Mouse (Mus musculus): Measurements from ENCODE around the gene Mid1.
"Not testable (repeated sequence)": the region's sequence is repeated elsewhere in the genome, so short reads cannot be mapped to it uniquely, and the experiment has no call there.

Gene Mid1

DNA sequence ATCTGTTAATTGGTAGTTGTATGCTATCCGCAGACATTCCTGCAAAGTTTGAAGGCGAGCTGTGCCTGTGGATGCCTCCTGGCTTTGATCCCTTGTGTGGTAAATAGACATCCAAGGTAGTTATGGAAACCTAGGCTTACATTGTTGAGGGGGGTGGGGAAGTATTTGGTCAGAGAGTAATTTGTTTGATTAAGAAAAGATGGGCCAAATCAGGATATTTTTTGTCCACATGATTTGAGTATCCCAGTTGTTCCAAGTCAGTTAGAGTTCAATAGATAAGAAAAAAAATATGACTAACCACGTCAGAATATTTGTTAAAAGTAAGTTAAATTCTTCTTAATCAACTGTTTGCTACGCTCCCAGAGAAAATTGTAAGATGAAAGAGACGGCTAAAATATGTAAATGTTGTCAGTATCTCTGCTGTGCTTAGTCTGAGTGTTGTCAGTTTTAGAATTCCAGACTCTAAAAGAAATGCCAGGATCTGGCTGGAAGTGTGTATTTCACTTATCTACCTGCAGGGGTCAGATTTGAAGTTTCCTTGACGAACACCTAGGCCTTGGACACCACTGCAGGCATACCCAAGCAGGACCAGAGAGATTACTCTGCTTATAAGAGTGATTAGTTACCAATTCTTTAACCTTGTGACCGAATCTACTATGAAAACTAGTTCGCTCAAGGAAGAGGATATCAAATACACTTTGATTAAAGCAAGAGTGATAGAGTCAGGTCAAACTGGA, 198.7 kb downstream of the Mid1 start:
- DNase-seq (ENCODE audit: low spot score in 2 of 2): no peak

- no peak for DNase-seq (ENCODE audit: low spot score in 2 of 2)
These were observed 205.5 kb downstream of the Mid1 start for GRCm38 (mm10) chrX:169890541-169890940.

DNA sequence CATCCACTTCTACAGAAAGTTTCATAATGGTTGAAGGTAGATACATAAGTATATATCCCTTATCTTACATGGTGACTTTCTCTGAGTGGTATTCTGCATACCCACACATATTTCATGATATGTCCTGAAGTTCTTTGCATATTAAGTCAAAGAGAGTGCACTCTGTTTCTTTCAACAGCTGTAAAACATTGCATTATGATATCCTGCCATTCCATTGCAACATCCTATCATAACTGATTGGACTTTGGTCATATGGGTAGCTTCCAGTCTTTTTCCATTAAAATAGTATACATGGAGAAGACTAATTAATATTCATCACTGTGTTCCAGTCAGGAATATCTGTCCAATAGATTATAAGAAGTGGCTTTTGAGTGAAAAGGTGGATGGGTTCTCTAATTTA, 207.1 kb downstream of the Mid1 start:
- no peak for DNase-seq (ENCODE audit: low spot score in 2 of 2)

- DNase-seq (ENCODE audit: low spot score in 2 of 2): no peak
These were observed 207.6 kb downstream of the Mid1 start for GRCm38 (mm10) chrX:169892631-169893030.

GRCm38 (mm10) chrX:169899227-169899950, 214.4 kb downstream of the Mid1 start:
- DNase-seq (ENCODE audit: low spot score in 2 of 2): no peak

DNA sequence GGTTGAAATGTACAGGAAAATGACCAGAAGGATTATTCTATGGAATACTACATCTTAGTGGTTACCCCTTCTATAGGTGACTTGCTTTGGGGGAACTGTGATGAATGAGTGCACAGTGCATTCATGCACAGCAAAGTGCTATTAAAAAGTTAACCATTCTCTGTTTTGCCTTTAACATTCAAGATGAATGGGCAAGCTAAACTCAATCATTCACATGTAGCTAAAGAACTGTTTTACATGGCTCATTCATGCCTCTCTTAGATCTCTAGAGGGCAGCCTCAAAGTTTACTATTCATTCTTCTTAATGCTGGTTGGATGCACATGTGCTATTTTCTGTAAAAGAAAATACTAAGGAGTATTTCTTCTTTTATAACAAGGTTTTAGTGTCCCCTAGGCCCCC, 217.9 kb downstream of the Mid1 start:
- DNase-seq (ENCODE audit: low spot score in 2 of 2): no peak

GRCm38 (mm10) chrX:169903656-169904055, 218.7 kb downstream of the Mid1 start:
- no peak for DNase-seq (ENCODE audit: low spot score in 2 of 2)

- DNase-seq (ENCODE audit: low spot score in 2 of 2): no peak
These were observed 221.1 kb downstream of the Mid1 start for GRCm38 (mm10) chrX:169906054-169906508.

DNA sequence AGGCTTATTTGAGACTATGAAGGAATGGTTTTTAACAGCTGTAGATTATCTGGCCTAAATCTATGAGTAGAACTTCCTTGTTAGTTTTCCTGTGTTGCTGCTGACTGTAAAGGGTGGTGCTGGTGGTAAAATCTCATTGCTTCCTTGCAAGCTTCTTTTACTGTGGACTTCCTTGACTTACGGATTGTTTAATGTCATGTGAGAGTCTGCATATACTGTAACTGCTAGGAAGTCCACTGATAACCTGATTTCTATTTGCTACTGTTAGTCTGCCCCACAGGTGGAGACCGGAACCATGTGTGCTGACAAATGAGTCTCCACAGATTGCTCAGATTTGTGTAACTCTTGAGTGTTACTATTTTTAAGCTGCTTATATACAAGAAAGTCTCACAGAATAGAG, 224.9 kb downstream of the Mid1 start:
- DNase-seq (ENCODE audit: low spot score in 2 of 2): no peak

- DNase-seq (ENCODE audit: low spot score in 2 of 2): no peak
These were observed 230.7 kb downstream of the Mid1 start for GRCm38 (mm10) chrX:169915738-169916137.

GRCm38 (mm10) chrX:169922541-169922940, 237.5 kb downstream of the Mid1 start:
- no peak for DNase-seq (ENCODE audit: low spot score in 2 of 2)

- no peak for DNase-seq (ENCODE audit: low spot score in 2 of 2)
These were observed 238.4 kb downstream of the Mid1 start for GRCm38 (mm10) chrX:169923417-169923816.

- no peak for DNase-seq (ENCODE audit: low spot score in 2 of 2)
These were observed 240.6 kb downstream of the Mid1 start for GRCm38 (mm10) chrX:169925600-169925999.

DNA sequence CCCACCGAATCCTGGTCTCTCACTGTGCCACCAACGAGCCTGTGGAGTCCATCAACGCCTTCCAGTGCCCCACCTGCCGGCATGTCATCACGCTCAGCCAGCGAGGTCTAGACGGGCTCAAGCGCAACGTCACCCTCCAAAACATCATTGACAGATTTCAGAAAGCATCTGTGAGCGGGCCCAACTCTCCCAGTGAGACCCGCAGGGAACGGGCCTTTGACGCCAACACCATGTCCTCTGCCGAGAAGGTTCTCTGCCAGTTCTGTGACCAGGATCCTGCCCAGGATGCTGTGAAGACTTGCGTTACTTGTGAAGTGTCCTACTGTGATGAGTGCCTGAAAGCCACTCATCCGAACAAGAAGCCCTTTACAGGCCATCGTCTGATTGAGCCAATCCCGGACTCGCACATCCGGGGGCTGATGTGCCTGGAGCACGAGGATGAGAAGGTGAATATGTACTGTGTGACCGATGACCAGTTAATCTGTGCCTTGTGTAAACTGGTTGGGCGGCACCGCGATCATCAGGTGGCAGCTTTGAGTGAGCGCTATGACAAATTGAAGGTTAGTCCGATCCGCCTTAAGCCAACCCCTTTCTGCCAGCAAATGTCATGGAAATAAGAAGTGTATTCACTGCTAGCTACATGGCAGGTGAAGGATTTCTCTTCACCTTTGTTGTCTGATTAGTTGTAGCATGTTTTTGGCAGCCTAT, 242.3 kb downstream of the Mid1 start:
- DNase-seq (ENCODE audit: low spot score in 2 of 2): no peak

GRCm38 (mm10) chrX:169930868-169931267, 245.9 kb downstream of the Mid1 start:
- no peak for DNase-seq (ENCODE audit: low spot score in 2 of 2)

GRCm38 (mm10) chrX:169933228-169933627, 248.2 kb downstream of the Mid1 start:
- no peak for DNase-seq (ENCODE audit: low spot score in 2 of 2)

DNA sequence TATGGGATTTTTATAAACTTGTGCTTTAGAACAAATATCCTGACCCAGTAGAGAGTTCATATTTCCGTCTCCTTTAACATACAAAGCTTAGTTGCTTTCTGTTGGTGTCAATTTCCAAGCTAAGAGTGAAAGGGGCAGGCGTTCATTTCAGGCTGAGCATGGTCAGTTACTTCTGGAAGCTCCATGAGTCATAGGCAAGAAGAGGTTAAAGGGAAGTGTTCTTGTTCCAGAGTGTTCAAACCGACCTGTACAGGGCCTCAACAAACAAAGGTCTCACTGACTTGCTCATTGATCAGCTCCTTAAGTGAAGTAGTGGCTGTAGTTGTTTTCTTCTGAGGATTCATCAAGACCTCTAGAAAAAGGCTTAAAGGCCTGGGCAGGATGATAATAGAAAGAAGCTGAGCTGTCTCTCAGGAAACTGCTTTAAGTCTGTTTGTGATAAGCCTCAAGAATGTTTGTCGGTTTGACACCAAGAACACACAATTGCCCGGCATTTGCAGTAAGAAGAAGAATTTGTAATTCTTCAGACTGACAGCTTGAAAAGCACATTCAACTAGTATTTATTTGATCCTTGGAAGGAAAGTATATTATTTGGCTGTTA, 252.2 kb downstream of the Mid1 start:
- DNase-seq (ENCODE audit: low spot score in 2 of 2): no peak

- DNase-seq (ENCODE audit: low spot score in 2 of 2): no peak
These were observed 255.5 kb downstream of the Mid1 start for GRCm38 (mm10) chrX:169940531-169940930.

DNA sequence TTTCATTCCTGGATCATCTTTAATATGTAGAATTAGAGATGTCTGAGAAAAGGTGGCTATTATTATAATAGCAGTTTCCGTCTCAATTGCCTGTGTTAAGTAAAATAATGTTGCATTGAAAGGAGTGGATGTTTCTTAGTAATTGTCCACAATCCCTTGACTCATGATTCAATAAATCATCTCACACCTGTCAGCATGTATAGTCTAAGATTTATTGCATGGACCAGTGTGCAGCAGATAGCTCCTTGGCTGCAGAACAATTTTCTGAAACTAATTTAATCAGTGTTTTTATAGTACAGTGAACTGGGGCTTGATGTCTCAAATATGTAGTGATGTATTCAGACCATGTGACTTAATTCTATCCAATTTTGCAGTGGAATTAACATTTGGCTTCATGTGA, 265.6 kb downstream of the Mid1 start:
- no peak for DNase-seq (ENCODE audit: low spot score in 2 of 2)

GRCm38 (mm10) chrX:169969337-169969736, 284.3 kb downstream of the Mid1 start:
- no peak for DNase-seq (ENCODE audit: low spot score in 2 of 2)

- DNase-seq (ENCODE audit: low spot score in 2 of 2): not testable (repeated sequence)
These were observed 284.8 kb downstream of the Mid1 start for GRCm38 (mm10) chrX:169969765-169970164.

DNA sequence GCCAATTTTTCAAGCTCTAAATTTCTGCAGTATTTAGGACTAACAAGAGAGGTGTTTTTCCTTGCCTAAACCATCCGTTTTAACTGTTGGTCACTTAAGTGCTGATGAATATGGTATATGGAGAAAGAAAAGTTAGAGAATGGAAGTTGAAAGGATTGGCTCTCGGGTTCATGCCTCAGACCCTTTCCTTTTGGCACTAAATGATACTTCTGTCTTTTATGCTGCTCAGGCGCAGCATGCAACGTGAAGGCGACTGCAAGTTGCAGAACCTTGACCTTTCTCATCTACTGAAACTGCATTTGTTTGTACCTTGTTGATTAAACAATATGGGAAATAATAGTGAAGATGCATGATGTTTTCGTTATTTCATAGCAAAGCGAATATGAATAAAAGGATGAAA, 285.5 kb downstream of the Mid1 start:
- DNase-seq (ENCODE audit: low spot score in 2 of 2): not testable (repeated sequence)
